Mouse (Mus musculus) liver, embryonic 14.5 days (tissue): ENCODE results near the gene 4930539E08Rik.

ENCODE experiments used
- CTCF ChIP-seq: IDR thresholded peaks from 2 replicates; pipeline ENCODE4 v1.5.1; 2016; ENCODE audit warnings: antibody characterized with exemption, low read depth, control low read depth
- EP300 ChIP-seq: IDR thresholded peaks from 2 replicates; pipeline ENCODE4 v1.6.1; 2016; ENCODE audit warnings: antibody characterized with exemption, low read depth

DNA sequence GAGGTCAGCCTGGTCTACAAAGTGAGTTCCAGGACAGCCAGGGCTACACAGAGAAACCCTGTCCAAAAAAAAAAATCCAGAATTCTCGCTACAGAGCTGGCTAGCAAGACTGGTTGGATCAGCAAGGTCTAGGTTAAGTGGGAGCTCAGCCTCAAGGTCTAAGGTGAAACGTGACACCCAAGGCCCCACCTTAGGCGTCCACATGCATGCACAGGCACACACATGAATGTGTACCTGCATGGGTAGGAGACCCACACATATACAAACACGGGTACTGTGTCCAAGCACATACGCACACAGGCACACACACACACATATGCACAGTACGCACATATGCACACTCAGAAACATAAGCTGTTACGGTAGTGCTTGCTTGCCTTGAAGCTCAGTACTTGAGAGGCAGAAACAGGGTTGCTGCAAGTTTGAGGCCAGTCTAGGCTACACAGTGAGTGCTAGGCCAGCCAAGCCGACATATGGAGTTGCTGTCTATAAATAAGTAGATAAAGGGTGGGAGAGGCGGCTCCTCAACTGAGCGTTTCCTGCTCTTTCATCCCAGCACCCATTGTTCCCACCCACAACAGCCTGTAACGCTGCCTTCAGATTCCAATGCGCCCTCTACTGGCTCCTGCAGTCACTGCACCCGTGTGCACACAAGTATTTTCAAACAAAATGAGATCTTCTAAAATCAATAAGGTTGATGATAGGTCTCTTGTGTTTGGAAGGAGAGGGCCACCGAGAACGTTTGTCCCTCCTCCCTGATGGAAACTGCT, 11.9 kb upstream of the 4930539E08Rik start:
- TF ChIP-seq EP300 = no peak
- peak; percentile 97 for TF ChIP-seq CTCF
